Mouse (Mus musculus) midbrain, embryonic 13.5 days (tissue): ENCODE measurements around the gene Stk38. TPM values are rescaled to one million over a fixed set of nuclear protein-coding genes. Genes with fewer than 3 reads are reported as not detected.

Source experiments
- ATAC-seq: fragments of 200-750 bp; cut with Nextera tagmentation; 2 replicates; pipeline ENCODE4 v1.8.0; 2017; ENCODE audit warnings: mild to moderate bottlenecking, moderate TSS enrichment, moderate library complexity
- H3K27ac ChIP-seq: fragments of 300-500 bp; sonication (generic); 2 replicates; pipeline ENCODE4 v1.5.1; 2015; ENCODE audit warnings: inconsistent platforms, mild to moderate bottlenecking, moderate library complexity
- H3K27me3 ChIP-seq: fragments of 300-500 bp; sonication (generic); 2 replicates; pipeline ENCODE4 v1.6.1; 2015; ENCODE audit warnings: mild to moderate bottlenecking, inconsistent platforms
- H3K36me3 ChIP-seq: fragments of 300-500 bp; sonication (generic); 2 replicates; pipeline ENCODE4 v1.6.1; 2015; ENCODE audit warnings: mild to moderate bottlenecking, inconsistent platforms
- H3K4me1 ChIP-seq: fragments of 300-500 bp; sonication (generic); replicated peaks from 2 replicates; pipeline ENCODE4 v1.6.1; 2015; ENCODE audit warnings: inconsistent platforms
- H3K4me2 ChIP-seq: fragments of 300-500 bp; sonication (generic); replicated peaks from 2 replicates; pipeline ENCODE4 v1.6.1; 2015; ENCODE audit warnings: moderate library complexity, mild to moderate bottlenecking, inconsistent platforms
- H3K4me3 ChIP-seq: fragments of 300-500 bp; sonication (generic); replicated peaks from 2 replicates; pipeline ENCODE4 v1.5.1; 2015; ENCODE audit warnings: mild to moderate bottlenecking, inconsistent platforms
- H3K9ac ChIP-seq: fragments of 300-500 bp; sonication (generic); replicated peaks from 2 replicates; pipeline ENCODE4 v1.6.1; 2015; ENCODE audit warnings: mild to moderate bottlenecking, inconsistent platforms
- H3K9me3 ChIP-seq: fragments of 300-500 bp; sonication (generic); 2 replicates; pipeline ENCODE4 v1.6.1; 2016; ENCODE audit warnings: mild to moderate bottlenecking, inconsistent platforms
- WGBS: fragments of 180-500 bp; shearing (Covaris S2); methylation state at CpG from one replicate; pipeline ENCODE4 v1.1.7; 2015; 5-methylcytosine and 5-hydroxymethylcytosine counted together
- polyA plus RNA-seq: library from polyadenylated mRNA; unstranded; fragments of >200 nt; fragmentation: Nextera tagmentation; extraction: Ambion mirVana; gene quantifications from 2 replicates; pipeline ENCODE4 v1.2.1, GENCODE M21; 2015

Stk38 gene
- polyA plus RNA-seq, 1 experiment from 2014 or later = 134 TPM

DNA sequence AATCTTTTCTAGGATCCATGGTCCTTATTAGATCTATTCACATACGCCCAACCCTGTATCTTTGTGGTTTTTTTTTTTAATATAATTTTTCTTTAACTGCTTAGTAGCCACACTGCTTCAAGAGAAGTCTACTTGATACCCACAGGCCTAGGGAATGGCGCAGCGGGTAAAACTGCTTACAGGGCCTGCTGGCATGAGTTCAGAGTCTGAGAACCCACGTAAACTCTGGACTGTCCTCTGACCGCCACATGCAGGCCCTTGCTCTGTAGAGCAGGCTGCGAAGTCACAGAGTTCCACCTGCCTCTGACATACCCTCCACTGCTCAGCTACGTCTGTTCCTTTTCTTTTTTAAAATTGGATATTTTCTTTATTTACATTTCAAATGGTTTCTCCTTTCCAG is 63.3 kb downstream of the Stk38 start:
- 92% methylated on average over 7 of the region's 7 CpGs for WGBS
- no peak overlapping the region for H3K4me2 ChIP-seq
- no peaks in the 10 kb centered on the region for H3K27me3 ChIP-seq
- no peaks in the 10 kb centered on the region for H3K4me1 ChIP-seq
- no peak overlapping the region for H3K4me3 ChIP-seq
- H3K9me3 ChIP-seq = peaks cover 5% of the 10 kb centered on the region; the same call in 1 of the 2 replicates
- H3K36me3 ChIP-seq = no peaks in the 10 kb centered on the region
- no peak overlapping the region for H3K9ac ChIP-seq
- no peak overlapping the region for H3K27ac ChIP-seq
- ATAC-seq = no peak

DNA sequence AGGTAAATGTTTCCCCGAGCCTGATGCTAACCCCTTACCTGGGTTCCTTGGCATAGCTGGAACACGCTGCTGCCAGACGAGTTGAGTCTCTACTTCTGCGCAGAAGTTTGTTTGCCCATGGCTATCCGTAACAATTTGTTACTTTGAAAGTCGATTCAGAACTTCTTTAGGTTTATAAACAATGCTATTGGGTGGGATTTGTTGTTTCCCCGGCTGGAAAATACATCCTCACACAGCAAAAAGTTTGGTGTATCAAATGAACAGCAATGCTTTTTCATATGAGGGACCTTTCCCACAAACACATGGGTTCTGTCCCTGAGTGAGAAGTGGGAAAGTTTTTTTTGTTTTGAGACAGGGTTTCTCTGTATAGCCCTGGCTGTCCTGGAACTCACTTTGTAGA is 64.1 kb downstream of the Stk38 start, which contains the start of gene Pxt1:
Pxt1 (minus strand) TSS at position 101 of the 400 bp plus-strand sequence.
- Histone ChIP-seq H3K4me1 (no peaks in the 10 kb centered on the region), H3K9me3 (peaks cover 5% of the 10 kb centered on the region; the same call in 1 of the 2 replicates), H3K9ac (no peak within 1 kb of the TSS), H3K4me3 (no peak within 1 kb of the TSS), H3K27me3 (no peaks in the 10 kb centered on the region), H3K4me2 (no peak within 1 kb of the TSS), H3K27ac (no peak within 1 kb of the TSS), H3K36me3 (no peaks in the 10 kb centered on the region)
- WGBS = 92% methylated on average over 7 of the region's 7 CpGs
- no peak for ATAC-seq

- Histone ChIP-seq H3K4me2 (no peak overlapping the region), H3K9ac (no peak overlapping the region), H3K4me1 (no peaks in the 10 kb centered on the region), H3K9me3 (peaks cover 5% of the 10 kb centered on the region; the same call in 1 of the 2 replicates), H3K27ac (no peak overlapping the region), H3K4me3 (no peak overlapping the region), H3K36me3 (no peaks in the 10 kb centered on the region), H3K27me3 (no peaks in the 10 kb centered on the region)
- 78% methylated on average over 10 of the region's 11 CpGs for WGBS
- ATAC-seq = no peak
These were observed 65.7 kb downstream of the Stk38 start for GRCm38 (mm10) chr17:28942101-28942500.

GRCm38 (mm10) chr17:28940776-28941555 is 66.8 kb downstream of the Stk38 start:
- H3K4me1 ChIP-seq = no peaks in the 10 kb centered on the region
- WGBS = 91% methylated on average over 25 of the region's 25 CpGs
- H3K4me2 ChIP-seq = no peak overlapping the region
- no peaks in the 10 kb centered on the region for H3K27me3 ChIP-seq
- no peak overlapping the region for H3K4me3 ChIP-seq
- H3K27ac ChIP-seq = no peak overlapping the region
- no peaks in the 10 kb centered on the region for H3K36me3 ChIP-seq
- peaks cover 5% of the 10 kb centered on the region; the same call in 1 of the 2 replicates for H3K9me3 ChIP-seq
- ATAC-seq = no peak
- H3K9ac ChIP-seq = no peak overlapping the region

GRCm38 (mm10) chr17:28936622-28937345 is 71.0 kb downstream of the Stk38 start:
- 79% methylated on average over 10 of the region's 10 CpGs for WGBS
- Histone ChIP-seq H3K4me3 (no peak overlapping the region), H3K27ac (no peak overlapping the region), H3K9me3 (no peaks in the 10 kb centered on the region), H3K27me3 (no peaks in the 10 kb centered on the region), H3K36me3 (no peaks in the 10 kb centered on the region), H3K4me2 (no peak overlapping the region), H3K9ac (no peak overlapping the region), H3K4me1 (no peaks in the 10 kb centered on the region)
- no peak for ATAC-seq

DNA sequence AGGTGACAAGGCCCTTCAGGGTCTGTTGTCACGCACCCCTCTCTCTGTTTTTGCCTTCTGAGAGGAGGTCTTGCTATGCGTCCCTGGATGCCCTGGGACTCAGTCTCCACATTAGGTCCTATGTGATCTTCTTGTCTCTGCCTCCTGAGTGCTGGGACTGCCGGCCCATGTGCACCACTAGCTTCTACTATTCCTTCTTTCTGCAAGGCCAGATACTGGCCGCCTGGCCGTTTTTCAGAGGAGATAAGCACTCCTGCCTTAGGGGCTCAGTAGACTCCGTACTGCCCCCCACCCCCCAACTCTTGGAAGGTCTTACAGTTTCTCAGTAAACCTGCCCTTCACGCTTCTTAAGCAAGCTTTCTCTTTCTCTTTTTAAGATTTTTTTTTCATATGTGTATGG is 71.7 kb downstream of the Stk38 start:
- Histone ChIP-seq H3K4me2 (no peak overlapping the region), H3K9me3 (no peaks in the 10 kb centered on the region), H3K4me3 (no peak overlapping the region), H3K27ac (no peak overlapping the region), H3K9ac (no peak overlapping the region), H3K4me1 (no peaks in the 10 kb centered on the region), H3K27me3 (no peaks in the 10 kb centered on the region), H3K36me3 (no peaks in the 10 kb centered on the region)
- ATAC-seq = no peak
- 94% methylated on average over 7 of the region's 7 CpGs for WGBS

DNA sequence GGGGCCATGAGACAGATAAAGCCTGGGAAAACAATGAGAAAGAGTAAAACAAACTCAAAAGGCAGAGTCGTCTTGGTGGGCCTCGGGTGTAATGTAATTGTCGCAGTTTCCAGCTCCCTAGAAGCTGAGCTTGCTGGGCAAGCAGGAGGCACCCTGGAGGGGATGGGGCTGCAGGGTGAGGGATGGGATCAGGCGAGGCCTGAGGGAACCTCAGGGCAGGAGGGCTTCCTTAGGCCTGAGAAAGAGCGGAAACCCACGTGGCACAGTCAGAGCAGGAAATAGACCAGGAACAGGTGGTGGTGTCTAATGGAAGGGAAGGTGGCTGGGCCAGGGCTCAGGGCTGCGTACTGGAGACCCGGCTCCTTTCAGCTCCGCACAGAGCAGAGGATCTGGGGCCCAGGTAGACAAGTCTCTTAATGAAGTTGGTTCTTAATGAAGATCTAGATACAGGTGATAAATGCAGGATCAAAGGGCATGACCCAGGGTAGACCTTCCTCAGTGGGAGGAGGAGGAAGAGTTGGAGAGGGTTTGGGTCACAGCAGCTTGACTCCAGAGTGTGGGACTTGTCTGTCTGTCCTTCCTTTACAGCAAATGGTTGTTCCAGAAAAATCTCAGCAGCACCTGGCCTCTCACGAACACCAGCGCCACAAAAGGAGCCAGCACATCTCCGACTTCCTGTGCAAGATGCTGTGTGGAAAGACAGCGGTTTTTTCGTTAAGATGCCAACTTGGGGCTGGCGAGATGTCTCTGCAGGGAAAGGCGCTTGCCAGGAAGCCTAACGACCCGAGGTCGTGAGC is 73.5 kb downstream of the Stk38 start:
- Histone ChIP-seq H3K9ac (no peak overlapping the region), H3K4me2 (no peak overlapping the region)
- no peak for ATAC-seq

GRCm38 (mm10) chr17:28932274-28932673 is 75.5 kb downstream of the Stk38 start:
- 82% methylated on average over 4 of the region's 4 CpGs for WGBS
- Histone ChIP-seq H3K36me3 (no peaks in the 10 kb centered on the region), H3K27me3 (no peaks in the 10 kb centered on the region), H3K9ac (no peak overlapping the region), H3K9me3 (no peaks in the 10 kb centered on the region), H3K4me1 (peaks cover 9% of the 10 kb centered on the region), H3K27ac (no peak overlapping the region), H3K4me3 (no peak overlapping the region), H3K4me2 (no peak overlapping the region)
- no peak for ATAC-seq

More for the DNA sequence above, 73.5 kb downstream of the Stk38 start:
- no peaks in the 10 kb centered on the region for H3K36me3 ChIP-seq
- 76% methylated on average over 19 of the region's 19 CpGs for WGBS
- peaks cover 9% of the 10 kb centered on the region for H3K4me1 ChIP-seq
- no peak overlapping the region for H3K4me3 ChIP-seq
- no peak overlapping the region for H3K27ac ChIP-seq
- no peaks in the 10 kb centered on the region for H3K27me3 ChIP-seq
- no peaks in the 10 kb centered on the region for H3K9me3 ChIP-seq

DNA sequence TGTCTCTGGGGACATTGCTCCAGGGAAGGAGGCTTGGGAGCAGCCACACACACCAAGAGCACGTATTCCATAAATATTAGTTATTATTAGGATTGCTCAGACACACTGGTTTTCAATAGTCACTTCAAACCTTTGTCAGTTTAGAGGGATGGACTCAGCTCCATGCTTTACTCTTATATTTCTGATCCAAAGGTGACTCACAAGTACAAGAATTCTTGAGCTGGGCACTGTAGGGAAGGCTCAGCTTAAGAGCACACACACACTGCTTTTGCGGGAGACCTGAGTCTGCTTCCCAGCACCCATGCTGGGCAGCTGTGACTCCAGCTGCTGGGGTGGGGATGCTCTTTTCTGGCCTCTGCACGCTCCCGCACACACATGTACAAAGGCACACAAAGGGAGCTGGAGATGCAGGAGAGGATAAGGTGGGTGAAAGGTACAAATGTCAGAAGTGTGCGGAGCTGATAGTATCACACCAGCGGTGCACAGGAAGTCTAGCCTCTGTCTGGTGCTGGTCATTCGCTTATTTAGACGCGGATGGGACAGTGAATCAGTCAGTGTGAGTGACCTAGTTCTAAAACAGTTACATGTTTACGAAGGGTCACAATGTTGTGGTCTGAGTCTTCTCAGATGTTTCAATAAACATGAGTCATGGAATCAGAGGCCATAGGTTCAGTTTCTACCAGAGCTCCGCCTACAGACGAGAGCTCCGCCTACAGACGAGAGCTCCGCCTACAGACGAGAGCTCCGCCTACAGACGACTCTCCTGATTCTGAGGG is 76.2 kb downstream of the Stk38 start:
- WGBS = 91% methylated on average over 18 of the region's 18 CpGs
- no peak overlapping the region for H3K27ac ChIP-seq

GRCm38 (mm10) chr17:28930392-28931074 is 77.3 kb downstream of the Stk38 start:
- peak overlapping the region; percentile 3 for H3K4me2 ChIP-seq
- H3K36me3 ChIP-seq = no peaks in the 10 kb centered on the region
- 30% methylated on average over 14 of the region's 14 CpGs for WGBS
- peak; percentile 76 for ATAC-seq
- H3K4me3 ChIP-seq = no peak overlapping the region
- no peaks in the 10 kb centered on the region for H3K27me3 ChIP-seq
- H3K27ac ChIP-seq = peak overlapping the region; percentile 66
- peaks cover 9% of the 10 kb centered on the region for H3K4me1 ChIP-seq
- no peaks in the 10 kb centered on the region for H3K9me3 ChIP-seq
- H3K9ac ChIP-seq = 0 out of 2 replicates have a peak overlapping the region, but pooled peaks have one; percentile 21

More for the DNA sequence above, 76.2 kb downstream of the Stk38 start:
- H3K9ac ChIP-seq = no peak overlapping the region
- no peaks in the 10 kb centered on the region for H3K9me3 ChIP-seq
- H3K4me3 ChIP-seq = no peak overlapping the region
- H3K27me3 ChIP-seq = no peaks in the 10 kb centered on the region
- H3K4me2 ChIP-seq = no peak overlapping the region
- peaks cover 9% of the 10 kb centered on the region for H3K4me1 ChIP-seq
- ATAC-seq = no peak
- no peaks in the 10 kb centered on the region for H3K36me3 ChIP-seq

GRCm38 (mm10) chr17:28929369-28929768 is 78.4 kb downstream of the Stk38 start:
- Histone ChIP-seq H3K36me3 (no peaks in the 10 kb centered on the region), H3K4me2 (no peak overlapping the region), H3K27me3 (no peaks in the 10 kb centered on the region), H3K27ac (no peak overlapping the region), H3K4me3 (no peak overlapping the region), H3K4me1 (peaks cover 9% of the 10 kb centered on the region), H3K9me3 (no peaks in the 10 kb centered on the region), H3K9ac (no peak overlapping the region)
- 94% methylated on average over 4 of the region's 4 CpGs for WGBS
- no peak for ATAC-seq
